In the genomic region with DNA sequence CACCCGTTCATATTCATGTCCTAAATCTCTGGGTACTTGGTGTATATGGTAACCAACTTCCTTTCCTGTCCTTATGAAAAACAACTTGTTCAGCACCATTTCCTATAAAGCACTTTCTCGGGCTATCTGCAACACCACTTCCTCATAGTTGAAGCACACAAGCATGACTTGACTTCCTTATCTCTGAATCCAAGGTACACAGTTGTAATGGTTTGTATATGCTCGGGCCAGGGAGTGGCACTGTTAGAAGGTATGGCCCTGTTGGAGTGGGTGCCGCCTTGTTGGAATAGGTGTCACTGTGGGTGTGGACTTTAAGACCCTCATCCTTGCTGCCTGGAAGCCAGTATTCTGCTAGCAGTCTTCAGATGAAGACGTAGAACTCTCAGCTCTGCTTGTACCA, we compare ENCODE assay signal across 8 mouse cellular contexts. TPM values are rescaled to one million over a fixed set of nuclear protein-coding genes. Genes with fewer than 3 reads are reported as not detected.
A peak's percentile ranks its signal among the peaks of the same experiment; 100 is the strongest.
DNase-seq lines count a peak whose midpoint lies in the region; ATAC-seq and TF ChIP-seq lines count a peak whose summit lies in the region.

No protein-coding gene starts in this region.

- H3K36me3 ChIP-seq in G1E (replicated peaks) = peaks cover 54% of the 10 kb centered on the region
- H3K36me3 ChIP-seq in intestine, embryonic 16.5 days (ENCODE audit: control insufficient read depth, insufficient read depth, low read length) = no peaks in the 10 kb centered on the region

- intact Hi-C loops in gastrocnemius, postnatal 36 days (cut with DNase I) = no loop called here
- intact Hi-C loops in gastrocnemius, postnatal 14 days (cut with DNase I; ENCODE audit: low total_unique reads) = no loop called here

- H3K4me3 ChIP-seq in G1E (ENCODE audit: low read depth, low read length) = no peak overlapping the region
- no peak overlapping the region for H3K4me3 ChIP-seq in intestine, embryonic 16.5 days (ENCODE audit: low read length)

- no peak overlapping the region for H3K4me2 ChIP-seq in intestine, embryonic 16.5 days (ENCODE audit: low read depth, low read length)

- WGBS in intestine, embryonic 16.5 days = 64% methylated on average over 5 of the region's 5 CpGs

- H3K9ac ChIP-seq in intestine, embryonic 16.5 days (ENCODE audit: low read depth, low read length) = no peak overlapping the region

- ATAC-seq in G1E (ENCODE audit: extremely low read depth, insufficient number of reproducible peaks, low FRiP score, poor library complexity, severe bottlenecking) = peak; percentile 85
- ATAC-seq in intestine, embryonic 16.5 days = peak; percentile 99
- peak; percentile 93 for ATAC-seq in megakaryocyte-erythroid progenitor cell, adult 5-6 weeks (replicated peaks; ENCODE audit: low FRiP score, low TSS enrichment, poor library complexity, severe bottlenecking)

- H3K27me3 ChIP-seq in G1E (ENCODE audit: insufficient read depth, low read length) = no peaks in the 10 kb centered on the region
- no peaks in the 10 kb centered on the region for H3K27me3 ChIP-seq in intestine, embryonic 16.5 days (replicated peaks; ENCODE audit: control insufficient read depth, insufficient read depth, low read length)

- DNase-seq in 416B (ENCODE audit: low read depth) (peak; percentile 91), G1E (ENCODE audit: low spot score) (peak; percentile 54)
- DNase-seq in adrenal gland, adult 8-10 months = no peak
- DNase-seq in cerebellum, postnatal 10 days = no peak
- DNase-seq in gastrocnemius, postnatal 36 days = no peak
- no peak for DNase-seq in gastrocnemius, postnatal 14 days

- H3K27ac ChIP-seq in intestine, embryonic 16.5 days (ENCODE audit: low read length) = no peak overlapping the region

- H3K9me3 ChIP-seq in G1E (replicated peaks) = no peaks in the 10 kb centered on the region
- no peaks in the 10 kb centered on the region for H3K9me3 ChIP-seq in intestine, embryonic 16.5 days (ENCODE audit: control insufficient read depth, low read length)

- no peak for TF ChIP-seq CTCF in G1E (IDR thresholded peaks at IDR 0.05; ENCODE audit: low read depth, low read length)

- H3K4me1 ChIP-seq in G1E (ENCODE audit: insufficient read depth, low read depth, low read length) = peaks cover 79% of the 10 kb centered on the region
- peaks cover 5% of the 10 kb centered on the region; the same call in 1 of the 2 replicates for H3K4me1 ChIP-seq in intestine, embryonic 16.5 days (ENCODE audit: control insufficient read depth, insufficient read depth, low read length)

RNA-seq across cellular contexts. Expression of gene Kif2a, which starts 23.3 kb away (rescaled TPM):
- total RNA-seq in G1E (2014; fragmentation: Nextera tagmentation) (167 and 186 TPM in 2 replicates), G1E (2017) (36.8 and 40.2 TPM in 2 replicates)
- polyA plus RNA-seq in G1E (2012) = 31.7 and 34.2 TPM in 2 replicates
- 6.1 and 7.5 TPM in 2 replicates for polyA plus RNA-seq in intestine, embryonic 16.5 days (2015; fragmentation: Nextera tagmentation; extraction: Ambion mirVana)
- total RNA-seq in megakaryocyte-erythroid progenitor cell, adult 5-6 weeks (2014; fragmentation: Nextera tagmentation) = 56.4 and 80.7 TPM in 2 replicates
- total RNA-seq in megakaryocyte-erythroid progenitor cell, adult 5-6 weeks (2017) = 22.0 and 26.1 TPM in 2 replicates
- 10 to 100 TPM; 35.1 to 62.0 (median 52.1) TPM for total RNA-seq in adrenal gland, adult 8-10 months (2022)
- 10 to 100 TPM; 20.7 to 25.7 TPM for total RNA-seq in gastrocnemius, postnatal 36 days (2021)
- total RNA-seq in gastrocnemius, postnatal 14 days (2021) = 10 to 100 TPM; 16.8 to 22.8 TPM

RNA-seq across cellular contexts. Expression of gene Dimt1, which starts 51.7 kb away (rescaled TPM):
- total RNA-seq in G1E (2014; fragmentation: Nextera tagmentation) = 59.5 and 70.7 TPM in 2 replicates
- total RNA-seq in G1E (2017) = 21.9 and 26.2 TPM in 2 replicates
- polyA plus RNA-seq in G1E (2012) = 33.5 and 35.0 TPM in 2 replicates
- 26.4 and 30.1 TPM in 2 replicates for polyA plus RNA-seq in intestine, embryonic 16.5 days (2015; fragmentation: Nextera tagmentation; extraction: Ambion mirVana)
- total RNA-seq in megakaryocyte-erythroid progenitor cell, adult 5-6 weeks (2014; fragmentation: Nextera tagmentation) = 31.6 and 38.6 TPM in 2 replicates
- total RNA-seq in megakaryocyte-erythroid progenitor cell, adult 5-6 weeks (2017) = 37.3 and 55.3 TPM in 2 replicates
- total RNA-seq in adrenal gland, adult 8-10 months (2022) = 10 to 100 TPM; 11.7 to 19.7 (median 17.7) TPM
- total RNA-seq in gastrocnemius, postnatal 36 days (2021) = 1 to 10 TPM; 5.7 to 6.5 TPM
- total RNA-seq in gastrocnemius, postnatal 14 days (2021) = 1 to 10 TPM; 4.7 to 6.5 TPM

Comparison
In these comparisons a context has a peak if more than half of its experiments do, and no peak if none do; other contexts are left out.
1. DNase-seq: peak in 416B (single experiment) and G1E (single experiment); none in adrenal gland, adult 8-10 months (single experiment), cerebellum, postnatal 10 days (0 of 2), gastrocnemius, postnatal 36 days (0 of 2) and gastrocnemius, postnatal 14 days (single experiment).
2. Peak in every context shown above with its lines, with median percentiles within 50 percentile points of each other: ATAC-seq.